Mouse (Mus musculus) hindbrain, embryonic 14.5 days (tissue): ENCODE measurements around the gene Icmt. TPM values are rescaled to one million over a fixed set of nuclear protein-coding genes. Genes with fewer than 3 reads are reported as not detected.

Source experiments
- ATAC-seq: fragments of 200-750 bp; cut with Nextera tagmentation; 2 replicates; pipeline ENCODE4 v1.8.0; 2017; ENCODE audit warnings: moderate number of reproducible peaks, mild to moderate bottlenecking, moderate TSS enrichment, moderate library complexity; ENCODE audit not compliant: low FRiP score
- DNase-seq: peaks from one replicate; pipeline ENCODE4 v3.0.0-alpha.2; 2015; ENCODE audit warnings: low spot score
- H3K27ac ChIP-seq: fragments of 300-500 bp; sonication (generic); 2 replicates; pipeline ENCODE4 v1.5.1; 2014; ENCODE audit warnings: mild to moderate bottlenecking, moderate library complexity
- H3K27me3 ChIP-seq: fragments of 300-500 bp; sonication (generic); 2 replicates; pipeline ENCODE4 v1.6.1; 2014; ENCODE audit warnings: mild to moderate bottlenecking, low read length, mixed read lengths; ENCODE audit not compliant: control insufficient read depth, insufficient read depth
- H3K36me3 ChIP-seq: fragments of 300-500 bp; sonication (generic); replicated peaks from 2 replicates; pipeline ENCODE4 v1.6.1; 2014; ENCODE audit not compliant: control insufficient read depth, insufficient read depth
- H3K4me1 ChIP-seq: fragments of 300-500 bp; sonication (generic); replicated peaks from 2 replicates; pipeline ENCODE4 v1.6.1; 2014; ENCODE audit warnings: antibody characterized with exemption, low read length, mixed read lengths; ENCODE audit not compliant: control insufficient read depth, insufficient read depth
- H3K4me2 ChIP-seq: fragments of 300-500 bp; sonication (generic); replicated peaks from 2 replicates; pipeline ENCODE4 v1.6.1; 2014; ENCODE audit warnings: mild to moderate bottlenecking, moderate library complexity
- H3K4me3 ChIP-seq: fragments of 300-500 bp; sonication (generic); replicated peaks from 2 replicates; pipeline ENCODE4 v1.5.1; 2014; ENCODE audit warnings: mild to moderate bottlenecking, low read length
- H3K9ac ChIP-seq: fragments of 300-500 bp; sonication (generic); 2 replicates; pipeline ENCODE4 v1.6.1; 2014
- H3K9me3 ChIP-seq: fragments of 300-500 bp; sonication (generic); 2 replicates; pipeline ENCODE4 v1.6.1; 2016; ENCODE audit warnings: low read length; ENCODE audit not compliant: control insufficient read depth
- WGBS: fragments of 180-500 bp; shearing (Covaris S2); extraction: QIAGEN DNeasy Blood & Tissue Kit; methylation state at CpG from one replicate; pipeline ENCODE4 v1.1.7; 2014; 5-methylcytosine and 5-hydroxymethylcytosine counted together
- polyA plus RNA-seq: library from polyadenylated mRNA; unstranded; fragments of >200 nt; fragmentation: Nextera tagmentation; extraction: Ambion mirVana; gene quantifications from 2 replicates; pipeline ENCODE4 v1.2.1, GENCODE M21; 2014

Icmt gene
- polyA plus RNA-seq, 1 experiment from 2014 or later = 20.6 TPM

DNA sequence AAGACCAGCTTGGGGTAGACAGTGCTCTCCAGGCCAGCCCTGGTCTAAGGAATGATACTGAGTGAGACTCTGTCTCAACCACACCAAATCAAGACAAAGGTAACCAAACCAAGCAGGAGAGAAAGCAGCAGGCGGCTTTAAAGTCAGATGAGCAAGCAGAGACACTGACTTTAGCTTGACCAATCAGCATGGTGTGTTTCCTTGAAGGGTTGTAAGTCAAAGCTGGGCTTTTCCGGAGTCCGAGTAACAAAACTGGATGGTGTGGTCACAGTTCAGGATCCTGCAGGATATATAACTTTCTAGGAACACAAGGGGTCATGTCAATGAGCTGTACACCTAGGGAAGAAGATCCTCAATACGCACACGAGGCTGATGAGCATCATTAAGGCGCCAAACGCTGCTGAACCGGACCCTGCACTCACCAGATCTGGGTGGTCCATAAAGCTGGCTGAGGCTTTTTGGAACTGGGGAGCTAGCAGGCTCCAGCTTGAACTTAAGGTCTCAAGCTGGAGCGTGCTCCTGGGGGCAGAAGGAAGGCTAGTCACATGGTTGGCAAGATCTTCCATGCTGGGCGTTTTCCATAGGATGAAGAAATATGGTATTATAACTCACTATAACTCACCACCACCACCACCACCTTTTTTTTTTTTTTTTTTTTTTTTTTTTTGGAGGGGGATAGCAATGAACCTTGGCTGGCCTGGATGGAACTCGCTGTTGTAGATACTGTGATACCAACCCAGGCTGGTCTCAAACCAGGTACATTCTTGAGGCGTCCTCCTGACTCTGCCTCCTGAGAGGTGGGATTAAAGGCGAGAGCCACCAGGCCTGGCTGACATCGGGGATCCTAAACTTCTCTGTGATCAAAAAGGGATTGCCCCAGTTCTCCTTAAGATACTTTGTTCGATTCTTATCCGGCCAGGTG, 27.9 kb downstream of the Icmt start:
- peak overlapping the region; percentile 88 for H3K4me2 ChIP-seq
- no peak overlapping the region for H3K27ac ChIP-seq
- H3K9ac ChIP-seq = no peak overlapping the region
- H3K4me1 ChIP-seq = peaks cover 12% of the 10 kb centered on the region
- peaks cover 20% of the 10 kb centered on the region for H3K36me3 ChIP-seq
- ATAC-seq = no peak; the same call in 1 of the 2 replicates
- H3K4me3 ChIP-seq = peak overlapping the region; percentile 97
- H3K27me3 ChIP-seq = no peaks in the 10 kb centered on the region
- no peak for DNase-seq
- WGBS = 57% methylated on average over 16 of the region's 16 CpGs
- no peaks in the 10 kb centered on the region for H3K9me3 ChIP-seq

DNA sequence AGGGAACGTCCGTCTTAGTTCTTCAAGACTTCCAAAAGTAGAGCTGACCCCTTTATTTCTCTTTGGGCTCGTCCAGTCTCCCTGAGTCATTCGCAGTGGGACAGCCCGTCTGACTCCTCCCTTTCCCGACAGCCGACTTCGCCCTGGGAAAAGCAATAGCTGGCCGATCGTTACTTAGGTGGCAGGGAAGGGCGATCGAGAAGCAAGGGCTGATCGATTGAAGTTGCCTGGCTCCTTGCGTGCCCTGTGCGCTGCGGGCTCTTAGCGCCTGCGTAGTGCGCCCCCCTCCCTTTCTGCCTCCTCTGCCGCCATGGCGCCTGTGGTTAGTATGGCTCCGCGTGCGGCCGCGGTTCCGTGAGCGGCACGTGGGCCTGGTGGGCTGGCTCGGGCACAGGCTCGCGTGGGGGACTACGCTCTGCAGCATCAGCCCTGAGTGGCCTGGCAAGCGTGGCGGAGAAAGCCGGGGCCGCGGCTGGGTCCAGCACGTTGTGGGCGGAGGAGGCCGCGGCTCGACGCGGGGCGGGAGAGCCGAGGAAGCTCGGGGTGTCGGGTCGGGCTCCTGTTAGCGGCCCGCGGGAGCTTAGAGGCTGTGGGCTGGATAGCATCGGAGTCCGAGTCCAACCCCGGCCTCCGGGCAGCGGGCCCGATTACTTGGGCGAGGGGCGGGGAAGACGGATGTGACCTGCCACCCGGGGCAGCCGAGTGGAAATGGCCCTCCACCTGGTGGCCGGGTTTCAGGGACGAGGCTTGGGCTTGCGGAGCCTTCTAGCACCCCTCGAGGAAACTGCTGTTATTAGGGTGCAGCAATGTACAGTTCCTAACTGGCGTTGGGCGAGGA, 28.8 kb downstream of the Icmt start, which contains the start of gene Rpl22:
Gene Rpl22 (plus strand): TSS at position 169 of the 838 bp plus-strand sequence.
- Histone ChIP-seq H3K27ac (peak within 1 kb of the TSS; percentile 76), H3K36me3 (peaks cover 29% of the 10 kb centered on the region), H3K9ac (peak within 1 kb of the TSS; percentile 95), H3K27me3 (no peaks in the 10 kb centered on the region), H3K9me3 (no peaks in the 10 kb centered on the region), H3K4me3 (peak within 1 kb of the TSS; percentile 97), H3K4me2 (peak within 1 kb of the TSS; percentile 88), H3K4me1 (peaks cover 12% of the 10 kb centered on the region)
- DNase-seq = peak; percentile 93
- ATAC-seq = peak; percentile 96
- WGBS = under 1% methylated on average over 70 of the region's 70 CpGs

DNA sequence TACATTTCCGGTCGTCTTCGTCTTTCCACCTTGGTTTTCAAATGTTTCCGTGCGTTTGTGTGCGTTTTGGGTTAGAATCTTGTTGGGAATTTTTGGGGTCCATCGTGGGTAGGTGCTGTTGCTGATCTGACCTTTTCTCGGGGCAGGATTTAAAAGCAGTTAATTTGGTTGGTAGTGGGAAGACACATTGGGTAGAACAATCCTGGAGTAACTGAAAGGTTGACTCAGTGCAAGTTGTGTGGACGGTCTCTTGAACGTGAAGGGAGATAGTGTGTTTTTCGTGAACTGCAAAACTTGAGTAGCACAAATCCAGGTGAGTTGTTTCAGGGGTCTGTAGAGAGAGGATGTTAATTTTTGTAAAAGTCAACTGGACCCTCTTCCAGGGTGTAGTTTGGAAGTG, 29.5 kb downstream of the Icmt start:
- 3% methylated on average over 11 of the region's 11 CpGs for WGBS
- H3K27ac ChIP-seq = no peak overlapping the region
- H3K36me3 ChIP-seq = peaks cover 36% of the 10 kb centered on the region
- H3K9ac ChIP-seq = peak overlapping the region; percentile 95
- H3K27me3 ChIP-seq = no peaks in the 10 kb centered on the region
- peaks cover 12% of the 10 kb centered on the region for H3K4me1 ChIP-seq
- DNase-seq (no peak), ATAC-seq (no peak)
- H3K4me3 ChIP-seq = peak overlapping the region; percentile 97
- no peaks in the 10 kb centered on the region for H3K9me3 ChIP-seq
- H3K4me2 ChIP-seq = peak overlapping the region; percentile 88

DNA sequence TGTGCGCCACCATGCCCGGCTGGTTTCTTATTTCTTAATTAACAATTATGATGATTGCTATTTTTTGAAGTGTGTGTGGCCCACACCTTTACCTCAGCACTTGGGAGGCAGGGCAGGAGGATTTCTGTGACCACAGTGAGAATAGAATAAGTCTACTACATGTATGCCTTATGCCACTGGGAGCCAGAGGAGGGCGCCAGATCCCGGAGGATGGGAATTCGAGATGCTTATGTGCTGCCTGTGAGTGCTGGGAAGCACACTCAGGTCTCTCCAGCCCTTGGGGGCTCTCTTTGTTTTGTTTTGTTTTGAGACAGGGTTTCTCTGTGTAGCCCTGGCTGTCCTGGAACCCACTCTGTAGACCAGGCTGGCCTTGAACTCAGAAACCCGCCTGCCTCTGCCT, 31.7 kb downstream of the Icmt start:
- Histone ChIP-seq H3K27ac (no peak overlapping the region), H3K4me2 (no peak overlapping the region), H3K9me3 (no peaks in the 10 kb centered on the region), H3K27me3 (no peaks in the 10 kb centered on the region), H3K9ac (no peak overlapping the region), H3K4me1 (peaks cover 12% of the 10 kb centered on the region), H3K4me3 (no peak overlapping the region), H3K36me3 (peaks cover 58% of the 10 kb centered on the region)
- no peak for ATAC-seq
- 78% methylated on average over 6 of the region's 6 CpGs for WGBS
- no peak for DNase-seq

DNA sequence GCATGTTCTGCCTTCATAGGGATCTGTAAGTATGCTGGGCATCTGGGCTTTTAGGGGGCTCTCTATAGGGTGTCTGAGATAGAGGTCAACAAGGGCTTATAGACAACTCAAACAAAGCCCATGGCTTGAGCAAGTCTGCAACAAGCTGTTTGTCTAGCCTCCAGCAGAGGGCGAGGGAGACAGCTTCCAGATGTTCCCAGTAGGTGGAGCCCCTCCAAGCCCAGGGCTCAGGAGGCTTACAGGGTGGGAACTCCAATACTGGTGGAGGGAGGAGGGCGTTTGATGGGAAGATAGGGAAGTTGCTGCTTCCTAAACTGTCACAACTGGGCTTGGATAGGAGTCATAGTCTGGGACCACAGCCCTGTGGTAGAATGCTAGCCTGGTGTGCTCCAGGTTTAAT, 35.9 kb downstream of the Icmt start:
- Histone ChIP-seq H3K4me2 (no peak overlapping the region), H3K4me1 (no peaks in the 10 kb centered on the region), H3K4me3 (no peak overlapping the region), H3K27me3 (no peaks in the 10 kb centered on the region), H3K9me3 (no peaks in the 10 kb centered on the region), H3K9ac (no peak overlapping the region), H3K27ac (no peak overlapping the region), H3K36me3 (peaks cover 71% of the 10 kb centered on the region)
- ATAC-seq (peak; percentile 68), DNase-seq (peak; percentile 79)
- whole genome bisulfite sequencing = 30% methylated on average over 2 of the region's 2 CpGs

DNA sequence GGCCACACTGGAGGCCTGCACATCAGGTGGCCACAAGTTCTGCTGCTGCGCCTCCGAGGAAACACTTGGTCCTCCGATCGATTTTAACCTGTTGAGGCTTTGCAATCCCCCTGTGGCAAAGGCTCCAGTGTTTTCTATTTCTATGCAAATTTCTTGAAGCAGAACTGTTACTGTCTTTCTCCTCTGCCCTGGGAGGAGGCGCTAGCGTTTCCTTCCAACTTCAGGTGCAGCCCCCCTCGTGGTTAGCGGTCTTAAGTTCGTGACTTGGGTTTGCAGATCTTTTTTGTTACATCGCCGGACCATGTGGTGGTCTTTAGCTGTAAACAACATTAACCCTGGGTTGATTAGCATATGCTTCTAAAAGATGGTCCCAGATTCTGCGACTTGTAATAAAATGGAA, 36.6 kb downstream of the Icmt start:
- H3K9ac ChIP-seq = no peak overlapping the region
- H3K27me3 ChIP-seq = no peaks in the 10 kb centered on the region
- no peak overlapping the region for H3K4me2 ChIP-seq
- DNase-seq = no peak
- H3K36me3 ChIP-seq = peaks cover 66% of the 10 kb centered on the region
- no peak overlapping the region for H3K4me3 ChIP-seq
- WGBS = 94% methylated on average over 12 of the region's 12 CpGs
- no peaks in the 10 kb centered on the region; the same call in 1 of the 2 replicates for H3K4me1 ChIP-seq
- H3K9me3 ChIP-seq = no peaks in the 10 kb centered on the region
- no peak overlapping the region for H3K27ac ChIP-seq
- ATAC-seq = no peak

DNA sequence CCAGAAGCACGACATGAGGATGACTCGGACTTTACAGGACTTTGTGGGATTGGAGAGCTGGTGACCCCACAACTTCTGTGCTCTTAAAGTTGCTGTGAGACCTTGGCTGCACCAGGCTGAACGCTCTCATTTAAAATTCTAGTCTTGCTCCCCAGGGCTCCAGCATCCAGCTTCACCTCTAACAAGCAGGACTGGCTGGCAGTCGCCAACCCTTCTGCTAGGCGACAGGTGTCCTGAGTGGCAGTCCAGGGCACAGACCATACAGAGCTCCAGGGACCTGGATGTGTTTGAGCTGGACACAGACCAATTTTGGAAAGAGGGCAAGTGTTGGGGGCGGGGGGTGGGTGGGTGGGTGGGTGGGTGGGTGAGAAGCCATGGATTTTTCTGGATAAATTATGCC, 40.7 kb downstream of the Icmt start:
- Histone ChIP-seq H3K4me1 (peaks cover 27% of the 10 kb centered on the region), H3K27me3 (peaks cover 15% of the 10 kb centered on the region), H3K27ac (no peak overlapping the region), H3K36me3 (peaks cover 25% of the 10 kb centered on the region), H3K4me2 (no peak overlapping the region), H3K9ac (no peak overlapping the region), H3K4me3 (no peak overlapping the region), H3K9me3 (no peaks in the 10 kb centered on the region)
- no peak for ATAC-seq
- no peak for DNase-seq
- WGBS = 13% methylated on average over 6 of the region's 6 CpGs

DNA sequence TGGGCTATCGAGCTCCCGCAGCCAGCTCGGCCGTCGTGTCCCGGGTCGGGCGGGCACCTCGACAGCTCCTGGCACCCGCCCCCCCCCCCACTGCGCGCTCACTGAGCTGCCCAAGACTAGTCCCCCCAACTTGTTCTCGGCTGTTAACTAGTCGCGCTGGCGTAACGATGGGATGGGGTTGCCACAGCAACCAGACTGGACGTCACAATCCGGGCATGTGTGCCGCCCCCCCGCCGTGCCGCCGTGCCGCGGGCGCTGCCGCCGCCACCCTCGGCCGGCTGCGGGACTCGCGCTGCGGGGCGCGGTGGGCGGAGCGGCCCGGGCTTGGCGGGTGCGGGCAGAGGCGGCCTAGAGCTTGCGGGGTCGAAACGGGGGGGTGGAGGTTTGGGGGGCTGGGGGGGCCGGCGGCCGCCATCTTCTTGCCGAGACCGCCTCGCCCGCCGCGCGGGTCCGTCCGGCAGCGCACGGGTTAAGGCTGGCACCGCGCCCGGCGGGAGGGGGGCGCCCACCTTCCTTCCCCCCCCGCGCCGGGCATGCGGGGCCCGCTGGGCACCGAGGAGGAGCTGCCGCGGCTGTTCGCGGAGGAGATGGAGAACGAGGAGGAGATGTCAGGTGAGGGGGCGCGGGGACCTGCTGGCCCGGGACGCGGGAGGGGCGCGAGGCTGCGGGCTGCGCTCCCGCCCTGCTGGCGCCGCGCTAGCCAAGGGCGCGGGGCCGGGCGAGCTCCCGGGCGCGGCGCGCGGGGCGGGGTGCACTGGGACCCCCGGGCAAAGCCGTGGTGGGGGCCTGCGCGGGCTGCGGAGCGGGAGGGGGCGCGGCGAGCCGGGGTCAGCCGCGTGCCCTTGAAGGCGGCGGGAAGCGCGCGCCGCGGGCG, 41.6 kb downstream of the Icmt start, which contains the start of gene Chd5:
Gene Chd5 (plus strand): TSS at position 233 of the 874 bp plus-strand sequence.
- H3K9me3 ChIP-seq = no peaks in the 10 kb centered on the region
- H3K9ac ChIP-seq = peak within 1 kb of the TSS; percentile 92
- peak within 1 kb of the TSS; percentile 83 for H3K27ac ChIP-seq
- peak; percentile 53 for DNase-seq
- H3K36me3 ChIP-seq = peaks cover 16% of the 10 kb centered on the region
- H3K4me3 ChIP-seq = peak within 1 kb of the TSS; percentile 79
- H3K27me3 ChIP-seq = peaks cover 15% of the 10 kb centered on the region
- WGBS = under 1% methylated on average over 84 of the region's 120 CpGs
- peaks cover 33% of the 10 kb centered on the region for H3K4me1 ChIP-seq
- H3K4me2 ChIP-seq = peak within 1 kb of the TSS; percentile 93
- ATAC-seq = peak; percentile 49
